Mouse (Mus musculus) kidney, adult 2 months (tissue): ENCODE results near the gene Psmd3.
A peak's percentile ranks its signal among the peaks of the same experiment; 100 is the strongest.

Experiments used
- CTCF ChIP-seq: fragments of 200-500 bp; conservative IDR thresholded peaks from 2 replicates; pipeline ENCODE4 v1.5.1; 2011; ENCODE audit warnings: low read depth, mild to moderate bottlenecking, control low read depth, low read length, moderate library complexity, mixed read lengths; ENCODE audit not compliant: insufficient read depth, insufficient read length
- POLR2A ChIP-seq: fragments of 200-500 bp; IDR thresholded peaks from one replicate; pipeline ENCODE4 v1.6.1; 2011; ENCODE audit warnings: low read depth, low read length, control low read depth

DNA sequence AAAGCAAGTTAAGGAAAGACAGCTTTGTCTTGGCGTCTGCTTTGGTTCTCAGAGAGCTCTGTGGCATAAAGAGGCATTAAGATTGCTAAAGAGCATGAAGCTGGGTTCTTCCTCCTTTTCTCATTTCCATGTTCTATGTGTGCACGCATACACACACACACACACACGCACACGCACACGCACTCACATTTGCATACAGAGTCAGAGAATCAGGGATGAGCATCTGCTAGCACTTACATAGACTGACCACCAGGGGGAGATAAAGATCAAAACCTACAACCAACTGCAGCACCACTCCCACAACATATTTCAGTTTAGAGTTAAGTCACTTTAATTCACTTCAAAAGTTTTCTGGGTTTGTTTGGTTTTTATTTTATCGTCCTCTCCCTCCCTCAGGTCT lies 21.8 kb upstream of the Psmd3 start:
- TF ChIP-seq CTCF (peak; percentile 59), POLR2A (no peak)
